Mouse (Mus musculus) hematopoietic multipotent progenitor cell, adult 10-12 weeks (in vitro differentiated cells): ENCODE results near the gene Cd81. TPM values are rescaled to one million over a fixed set of nuclear protein-coding genes. Genes with fewer than 3 reads are reported as not detected.

Experiments
- polyA plus RNA-seq: library from polyadenylated mRNA; stranded (reverse); fragments of >175 nt; gene quantifications from 2 replicates; pipeline ENCODE4 v1.2.3, GENCODE M21; 2012; ENCODE audit warnings: low replicate concordance

Gene Cd81
- 240 and 503 TPM in 2 replicates for polyA plus RNA-seq

DNA sequence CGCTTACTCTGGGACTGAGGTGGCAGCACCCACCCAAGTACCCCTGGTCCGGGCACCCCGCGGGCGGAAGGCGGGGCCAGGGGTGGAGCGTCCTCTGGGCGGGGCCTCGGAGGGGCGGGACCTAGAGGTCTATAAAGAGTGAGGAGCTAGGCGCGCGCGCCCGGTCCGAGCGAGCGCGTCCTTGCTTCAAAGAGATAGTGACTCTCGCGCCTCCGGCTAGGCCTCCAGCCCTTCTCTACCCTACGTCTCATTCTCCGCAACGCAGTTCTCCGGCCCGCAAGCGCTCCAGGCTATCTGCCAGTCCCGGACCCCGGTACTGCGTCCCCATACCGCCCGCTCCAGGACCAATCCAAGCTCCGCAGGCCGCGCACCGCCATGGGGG, at the start of gene Cd81:
Gene Cd81, plus strand, starts transcription at position 114 of the 382 bp plus-strand sequence.

DNA sequence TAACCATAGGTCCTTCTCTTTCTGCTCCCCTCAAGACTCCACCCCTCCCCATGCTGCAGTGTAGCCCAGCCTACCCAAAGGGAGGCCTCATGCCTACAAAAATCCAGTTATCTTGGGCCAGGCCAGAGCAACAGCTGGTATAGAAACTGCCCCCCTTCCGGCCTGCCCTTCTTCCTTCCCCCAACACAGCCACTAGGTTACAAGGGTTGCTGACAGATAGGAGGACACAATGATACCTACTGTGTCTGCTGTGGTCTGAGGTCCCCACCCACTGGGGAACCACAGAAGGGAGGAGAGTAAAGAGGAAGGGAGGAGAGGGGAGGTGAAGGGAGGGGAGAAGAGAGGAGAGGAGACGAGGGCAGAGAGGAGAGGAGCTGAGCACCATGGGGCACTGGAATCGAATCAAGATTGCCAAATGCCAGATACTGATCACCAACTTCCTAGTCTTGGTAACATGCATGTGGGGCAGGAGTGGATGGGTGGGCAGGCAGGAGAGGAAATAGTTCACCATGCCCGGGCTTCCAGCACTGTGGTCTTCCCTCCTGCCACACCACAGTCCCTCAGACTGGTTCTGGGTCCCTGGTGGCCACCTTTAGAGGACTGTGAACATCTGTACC, 47.7 kb upstream of the Cd81 start, which contains the start of gene Tspan32:
Gene Tspan32, plus strand, starts transcription at position 320 of the 617 bp plus-strand sequence.

DNA sequence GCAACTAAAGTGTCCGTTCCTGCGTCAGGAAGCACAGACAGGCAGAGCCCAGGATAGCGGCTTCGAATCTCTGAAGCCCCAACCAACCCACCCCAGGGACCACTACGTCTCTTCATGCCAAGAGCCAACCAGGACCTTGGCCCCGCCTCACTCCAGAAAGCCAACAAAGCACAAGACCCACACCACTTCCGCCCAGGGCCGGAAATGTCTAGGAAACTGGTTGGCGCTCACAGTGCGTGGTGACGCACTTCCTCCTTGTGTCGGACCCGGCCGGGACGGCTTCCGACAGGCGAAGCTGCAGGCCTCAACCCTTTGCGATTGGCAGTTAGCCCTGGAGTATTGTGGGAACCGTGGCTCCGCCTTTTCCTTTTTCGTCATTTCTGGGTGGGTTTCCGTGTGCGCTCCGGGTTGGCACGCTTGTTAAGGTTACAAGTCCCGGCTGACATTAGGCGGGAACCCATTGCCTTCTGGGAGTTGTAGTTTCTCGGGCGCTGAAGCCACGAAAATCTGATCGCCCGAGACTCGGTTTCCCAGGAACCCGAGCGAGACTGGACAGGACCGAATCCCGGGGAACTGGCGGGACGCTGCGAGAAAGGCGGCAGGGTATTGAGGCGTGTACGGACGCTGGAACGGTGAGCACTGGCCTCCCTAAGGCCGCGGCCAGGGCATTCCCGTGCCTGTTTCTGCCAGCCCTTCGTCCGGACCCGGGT, 16.5 kb downstream of the Cd81 start, which contains the start of gene Tssc4:
Gene Tssc4, plus strand, starts transcription at position 368 of the 710 bp plus-strand sequence.

DNA sequence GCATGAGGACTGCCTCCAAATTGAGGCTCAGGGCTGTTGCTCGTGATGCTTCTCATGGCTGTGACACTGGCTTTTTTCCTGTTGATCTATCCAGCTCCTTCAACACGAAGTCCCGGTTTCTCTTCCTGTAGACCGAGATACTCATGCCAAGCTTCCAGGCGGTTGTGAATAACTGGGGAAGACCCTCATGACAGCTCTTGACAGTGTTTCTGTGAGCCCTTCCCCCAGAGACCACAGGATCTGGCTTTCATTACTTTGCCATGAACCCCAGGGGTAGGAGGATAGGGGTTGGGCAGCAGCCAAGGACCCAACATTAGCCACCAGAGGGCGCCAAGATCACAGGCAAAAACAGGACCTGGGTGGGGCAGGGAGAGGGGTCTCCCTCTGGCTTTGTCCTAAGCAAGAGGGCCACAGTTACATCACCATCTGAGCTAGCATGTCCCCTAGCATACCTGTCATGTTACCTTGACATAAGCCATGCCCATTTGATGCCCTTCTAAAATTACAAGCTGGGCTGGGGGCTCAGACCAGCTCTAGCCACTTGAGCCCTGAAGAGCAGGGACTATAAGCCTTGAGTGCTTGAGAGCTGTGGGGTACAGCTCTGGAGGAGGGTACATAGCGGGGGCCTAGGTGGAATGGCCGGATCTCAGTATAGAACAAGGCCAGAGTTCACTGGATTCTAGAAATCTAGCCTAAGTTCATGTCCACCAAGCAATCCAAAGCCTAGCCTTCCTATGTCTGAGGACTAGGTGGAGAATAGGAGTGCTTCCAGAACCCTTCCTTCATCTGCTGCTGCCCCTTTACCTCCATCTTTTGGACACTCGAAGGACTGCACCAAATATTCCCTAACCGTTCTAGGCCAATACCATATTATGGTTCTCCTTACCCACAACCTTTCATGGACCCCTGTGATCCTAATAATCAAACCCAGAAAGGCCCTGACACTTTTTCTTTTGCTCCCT, 42.3 kb downstream of the Cd81 start, which contains the start of gene Trpm5:
Gene Trpm5, minus strand, starts transcription at position 51 of the 962 bp plus-strand sequence.

DNA sequence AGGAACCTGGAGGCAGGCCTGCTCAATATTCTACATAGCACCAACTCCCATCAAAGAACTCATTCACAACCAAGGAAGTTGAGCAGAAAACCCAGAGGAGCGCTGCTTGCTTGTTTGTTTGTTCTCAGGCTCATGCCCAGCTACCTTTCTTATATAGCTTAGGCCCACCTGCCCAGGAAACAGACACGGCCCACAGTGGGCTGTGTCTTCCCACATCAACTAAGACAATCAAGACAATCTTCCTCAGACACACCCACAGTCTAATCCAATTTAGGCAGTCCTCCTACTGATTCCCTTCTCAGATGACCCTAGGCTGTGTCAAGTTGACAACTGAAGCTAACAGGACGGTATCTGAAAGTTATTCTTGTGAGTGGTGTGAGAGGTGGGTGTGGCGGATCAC, 53.5 kb downstream of the Cd81 start, which contains the start of gene Kcnq1:
Gene Kcnq1, plus strand, starts transcription at position 301 of the 400 bp plus-strand sequence.

Other genes starting within 250 kb of the Cd81 start
- gene Th, start 121.6 kb upstream of the Cd81 start, polyA plus RNA-seq = not detected in 2 replicates
- 0.44 and 3.9 TPM in 2 replicates for gene Ascl2, start 83.5 kb upstream of the Cd81 start, polyA plus RNA-seq
- gene Tspan32, start 47.7 kb upstream of the Cd81 start, polyA plus RNA-seq = 37.7 and 44.8 TPM in 2 replicates
- gene Tssc4, start 16.5 kb downstream of the Cd81 start, polyA plus RNA-seq = 114 and 177 TPM in 2 replicates
- 0.17 and 0.47 TPM in 2 replicates for gene Trpm5, start 41.9 kb downstream of the Cd81 start, polyA plus RNA-seq
- 0.24 and 0.64 TPM in 2 replicates for gene Kcnq1, start 53.6 kb downstream of the Cd81 start, polyA plus RNA-seq